Mouse (Mus musculus) spleen, adult 18-20 months (tissue): ENCODE measurements around the gene Ccdc106.
"Not testable (repeated sequence)": the region's sequence is repeated elsewhere in the genome, so short reads cannot be mapped to it uniquely, and the experiment has no call there.

ENCODE experiments used
- DNase-seq, 2 experiments: peaks; one replicate each; pipeline ENCODE4 v3.0.0; 2022; ENCODE audit warnings: mixed read lengths in 2 of 2

The Ccdc106 gene

DNA sequence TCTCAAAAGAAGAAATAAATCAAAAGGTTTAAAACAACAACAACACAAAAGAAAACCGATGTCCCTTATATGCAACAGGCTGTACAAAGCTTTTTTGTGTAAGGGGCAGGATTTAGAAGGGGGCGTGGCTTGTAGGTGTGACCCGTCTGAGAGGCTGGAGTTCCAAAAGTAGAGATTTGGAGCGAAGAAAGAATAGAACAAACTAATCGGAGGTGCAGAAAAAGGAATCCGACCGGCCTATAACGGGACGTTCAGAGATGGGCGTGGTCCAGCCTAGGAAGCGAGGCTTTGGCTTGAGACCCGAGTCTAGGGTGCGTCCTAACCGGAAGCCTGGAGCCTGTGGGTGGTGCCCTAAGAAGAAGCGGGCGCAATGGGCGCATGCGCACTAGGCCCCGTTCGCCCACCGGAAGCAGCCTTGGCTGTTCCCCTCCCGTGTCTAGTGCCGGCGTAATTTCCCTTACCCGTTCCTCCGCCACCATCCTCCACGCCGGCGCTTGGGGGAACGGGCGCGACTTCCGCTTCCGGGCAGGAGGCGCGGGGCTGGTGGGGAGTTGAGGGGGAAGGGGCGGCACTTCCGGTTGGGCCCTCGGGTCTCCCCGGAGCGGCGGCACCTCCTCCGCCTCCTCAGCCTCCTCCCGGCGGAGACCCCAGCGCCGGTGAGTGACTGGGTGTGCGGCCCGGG, at the start of gene Ccdc106, which contains the start of gene Zfp865:
Gene Ccdc106, plus strand, starts transcription at position 554 of the 682 bp plus-strand sequence.
Gene Zfp865, plus strand, starts transcription at position 377 of the 682 bp plus-strand sequence.
- peak; percentile 96 to 99 for DNase-seq

DNA sequence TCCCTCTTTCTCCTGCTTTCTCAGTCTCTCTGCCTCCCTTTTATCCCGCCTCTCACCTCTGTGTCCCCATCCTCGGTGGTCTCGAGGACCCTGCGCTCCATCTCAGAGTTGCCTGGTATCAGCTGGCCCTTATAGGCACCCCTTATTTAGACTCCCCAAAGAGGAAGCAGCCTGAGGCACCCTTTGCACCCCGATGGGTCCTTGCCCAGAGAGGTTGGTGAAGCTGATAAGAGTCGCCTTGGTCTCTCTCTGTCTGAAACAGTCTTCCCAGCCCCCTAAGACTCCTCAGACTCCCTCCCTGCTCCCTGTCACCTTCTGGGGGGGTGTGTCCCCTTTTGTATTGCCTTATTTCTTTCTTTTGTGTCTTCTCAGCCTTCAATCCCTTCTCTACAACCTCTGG, 49.3 kb upstream of the Ccdc106 start, which contains the start of gene Sbk3:
Gene Sbk3, minus strand, starts transcription at position 101 of the 400 bp plus-strand sequence.
- no peak for DNase-seq

DNA sequence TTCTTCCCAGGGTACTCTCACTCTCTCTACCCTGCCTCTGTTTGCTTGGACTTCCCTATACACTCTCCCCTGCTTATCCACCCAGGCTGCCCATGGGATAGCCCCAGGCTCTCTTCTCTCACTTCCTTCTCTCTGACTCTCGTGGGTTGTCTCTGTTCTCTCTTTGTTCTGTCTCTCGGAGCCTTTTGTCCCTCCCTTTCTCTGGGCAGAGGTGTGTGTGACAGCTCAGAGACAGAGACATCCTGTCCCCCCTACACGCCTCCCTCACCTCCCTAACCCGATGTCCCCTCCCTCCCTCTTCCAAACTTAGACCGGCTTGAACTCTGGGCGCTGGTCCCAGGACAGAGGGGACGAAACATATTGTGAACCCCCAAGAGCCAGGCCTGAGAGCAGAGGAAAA, 48.6 kb upstream of the Ccdc106 start:
- no peak for DNase-seq

DNA sequence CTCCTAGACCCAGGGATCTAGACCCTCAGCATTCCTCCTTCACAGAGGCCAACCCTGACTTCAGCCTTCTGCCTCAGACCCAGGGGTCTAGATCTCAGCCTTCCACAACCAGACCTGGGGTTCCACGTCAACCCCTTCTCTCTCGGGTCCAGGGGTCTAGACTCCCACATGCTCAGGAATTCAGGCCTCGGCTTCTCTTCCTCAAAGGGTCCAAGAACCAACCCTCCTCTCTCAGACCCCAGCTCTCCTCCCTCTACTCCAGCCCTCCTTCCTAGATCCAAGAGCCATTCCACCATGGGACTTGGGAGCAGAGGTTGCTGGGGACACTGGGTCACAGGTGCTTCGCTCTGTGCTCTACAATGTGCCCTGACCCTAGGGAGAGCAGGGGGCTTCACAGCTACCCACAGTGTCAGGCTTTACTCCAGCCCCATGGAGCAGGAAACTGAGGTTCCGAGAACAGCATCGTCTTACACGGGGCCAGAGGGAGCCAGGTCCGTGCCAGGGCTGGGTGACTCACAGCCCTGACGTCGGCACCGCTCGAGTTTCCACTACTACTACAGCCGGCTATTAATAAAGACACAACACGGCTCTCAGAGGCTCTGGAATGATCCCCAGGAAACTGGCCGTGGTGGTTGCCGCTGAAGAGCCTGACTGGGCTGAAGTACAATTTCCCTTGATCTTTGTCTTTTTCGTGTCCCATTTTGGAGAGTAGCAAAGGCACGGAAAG, 47.9 kb upstream of the Ccdc106 start:
- DNase-seq = no peak

DNA sequence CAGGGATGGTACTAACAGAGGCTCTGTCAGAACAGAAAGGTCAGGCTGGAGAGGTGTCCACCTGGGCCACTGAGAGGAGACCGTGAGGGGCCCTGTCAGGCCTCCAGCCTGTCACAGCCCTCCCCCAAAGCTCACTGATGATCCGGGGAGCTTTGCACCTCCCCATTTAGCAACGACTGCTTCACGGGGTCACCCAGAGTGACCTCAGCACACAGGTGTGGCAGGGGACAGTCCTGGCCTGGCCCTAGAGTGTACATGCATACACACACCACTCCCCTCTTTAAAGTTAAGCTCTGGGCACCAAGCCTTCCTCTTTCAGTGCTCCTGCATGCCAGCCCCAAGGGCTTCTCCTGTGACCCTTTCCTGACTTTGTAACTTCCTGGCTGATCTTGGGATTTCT, 44.9 kb upstream of the Ccdc106 start:
- DNase-seq = no peak

DNA sequence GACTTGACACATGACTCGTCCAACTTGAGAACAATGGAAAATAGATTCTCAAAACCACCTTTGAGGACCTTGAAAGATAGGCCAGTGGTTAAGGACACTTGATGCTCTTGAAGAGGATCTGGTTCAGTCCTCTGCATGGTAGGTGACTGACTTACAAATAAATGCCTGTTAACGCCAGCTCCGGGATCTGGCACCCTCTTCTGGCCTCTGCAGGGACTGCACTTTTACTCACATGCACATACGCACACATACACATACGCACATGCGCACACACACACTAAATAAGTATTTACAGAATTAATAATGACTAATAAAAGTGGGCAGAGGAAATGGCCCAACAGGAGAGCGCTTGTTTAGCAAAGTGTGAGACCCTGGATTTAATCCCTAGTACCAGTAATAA, 43.5 kb upstream of the Ccdc106 start:
- no peak for DNase-seq

DNA sequence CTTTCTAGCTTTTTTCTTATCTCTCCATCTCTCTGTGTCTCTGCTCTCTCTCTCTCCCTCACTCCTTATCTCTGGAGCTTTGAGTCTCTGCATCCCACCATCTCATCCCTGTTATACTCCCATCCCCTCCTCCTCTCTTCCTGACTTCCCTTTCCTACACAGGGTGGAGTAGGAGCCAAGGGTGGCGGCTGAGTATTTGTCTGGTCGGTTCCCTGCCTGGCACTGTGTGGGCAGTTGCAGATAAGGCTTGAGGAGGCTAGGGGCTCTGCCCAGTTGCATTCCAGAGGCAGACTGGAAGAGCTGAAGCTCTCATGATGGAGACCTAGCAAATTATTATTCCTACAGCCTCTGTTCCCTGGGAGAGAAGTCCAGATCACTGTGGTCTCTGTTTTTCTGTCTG, 32.1 kb upstream of the Ccdc106 start:
- no peak for DNase-seq

DNA sequence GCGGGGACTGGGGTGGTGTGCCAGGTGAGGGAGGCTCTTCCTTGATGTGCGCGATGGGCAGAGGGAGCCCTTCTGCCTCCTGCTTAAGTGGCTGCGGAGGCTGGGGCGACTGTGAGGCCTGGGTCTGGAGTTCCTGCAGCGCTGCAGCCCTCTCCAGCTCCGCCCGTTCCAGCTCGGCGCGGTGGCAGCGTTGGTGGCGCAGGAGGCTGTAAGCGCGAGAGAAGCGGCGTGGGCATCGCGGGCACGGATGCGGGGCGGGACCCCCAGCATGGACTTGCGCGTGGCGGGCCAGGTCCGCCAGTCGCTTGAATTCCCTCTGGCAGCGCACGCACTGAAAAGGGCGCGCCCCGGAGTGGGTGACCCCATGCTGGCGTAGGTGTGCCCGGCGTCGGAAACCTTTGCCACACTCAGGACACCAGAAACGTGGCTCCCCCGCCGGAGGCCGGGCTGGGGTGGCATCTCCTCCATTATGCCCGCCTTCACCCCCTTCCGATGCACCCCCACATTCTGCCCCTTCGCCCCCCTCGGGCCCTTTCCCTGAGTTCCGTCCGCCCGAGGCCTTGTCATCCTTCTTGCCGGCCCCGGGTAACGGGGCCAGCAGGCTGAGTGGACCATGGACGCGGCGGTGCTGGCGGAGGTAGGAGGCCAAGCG, 26.9 kb upstream of the Ccdc106 start:
- no peak for DNase-seq

DNA sequence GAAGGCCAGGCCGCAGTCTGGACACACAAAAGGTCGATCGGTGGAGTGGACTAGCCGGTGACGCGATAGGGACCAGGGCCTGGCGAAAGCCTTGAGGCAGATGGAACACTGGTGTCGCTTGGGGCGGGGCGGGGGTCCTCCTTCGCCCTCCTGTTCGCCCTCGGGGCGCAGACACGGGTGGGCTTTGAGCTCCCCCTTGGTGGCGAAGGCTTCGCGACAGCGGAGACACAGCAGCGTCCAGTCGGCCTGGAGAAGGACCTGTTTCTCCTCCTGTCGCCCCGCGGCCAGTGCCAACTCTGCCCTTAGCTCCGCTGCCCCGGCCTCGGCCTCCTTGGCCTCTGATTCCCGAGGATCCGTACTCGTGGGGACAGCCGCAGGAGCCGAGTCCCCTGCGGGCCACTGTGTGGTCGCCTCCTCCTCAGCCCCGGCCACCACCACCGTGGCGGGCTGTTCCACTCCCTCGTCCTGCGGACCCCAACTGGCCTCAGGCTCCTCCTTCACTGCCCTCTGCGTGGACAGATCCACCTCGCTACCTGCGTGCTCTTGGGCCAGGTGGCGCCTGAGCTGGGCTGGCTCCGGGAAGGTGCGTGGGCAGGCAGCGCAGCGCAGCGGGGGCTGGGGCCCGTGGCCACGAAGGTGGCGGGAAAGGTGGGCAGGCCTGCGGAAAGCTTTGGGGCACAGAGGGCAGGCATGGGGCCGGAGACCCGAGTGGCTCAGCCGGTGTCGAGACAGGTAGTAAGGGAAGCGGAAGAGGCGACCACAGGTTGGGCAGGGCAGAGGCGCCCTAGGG, 26.2 kb upstream of the Ccdc106 start:
- DNase-seq = no peak

DNA sequence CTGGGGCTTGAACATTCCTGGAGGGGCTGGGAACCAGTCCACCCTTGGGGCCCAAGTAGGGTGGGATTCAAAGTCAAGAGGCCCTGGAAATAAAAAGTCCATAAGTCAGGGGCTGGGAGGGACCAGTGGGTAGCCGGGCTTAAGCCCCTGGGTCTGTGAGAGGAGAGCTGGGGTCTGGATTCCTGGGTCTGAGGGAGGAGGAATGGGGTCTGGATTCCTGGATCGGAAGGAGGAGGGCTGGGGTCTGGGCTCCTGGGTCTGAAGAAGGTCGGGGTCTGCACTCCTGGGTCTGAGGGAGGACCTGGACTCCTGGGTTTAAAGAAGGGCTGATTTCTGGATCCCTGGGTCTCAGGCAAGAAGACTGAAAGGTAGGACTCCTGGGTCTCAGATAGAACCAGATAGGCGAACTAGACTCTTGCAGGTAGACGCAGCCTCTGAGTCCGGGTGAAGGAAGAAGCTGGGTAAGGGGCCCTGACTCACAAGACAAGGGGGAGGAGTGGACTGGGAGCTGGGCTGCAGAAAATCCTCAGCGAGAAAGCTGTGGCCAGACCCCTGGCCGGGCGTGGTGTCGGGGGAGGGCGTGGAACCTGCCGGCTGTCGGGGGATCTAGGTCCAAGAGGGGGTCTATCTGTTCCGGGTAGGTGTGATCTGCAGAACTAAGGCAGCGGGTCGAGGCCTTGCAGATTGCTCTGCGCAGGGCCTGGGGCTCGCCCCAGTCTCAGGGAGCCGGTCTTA, 24.9 kb upstream of the Ccdc106 start:
- DNase-seq = no peak

DNA sequence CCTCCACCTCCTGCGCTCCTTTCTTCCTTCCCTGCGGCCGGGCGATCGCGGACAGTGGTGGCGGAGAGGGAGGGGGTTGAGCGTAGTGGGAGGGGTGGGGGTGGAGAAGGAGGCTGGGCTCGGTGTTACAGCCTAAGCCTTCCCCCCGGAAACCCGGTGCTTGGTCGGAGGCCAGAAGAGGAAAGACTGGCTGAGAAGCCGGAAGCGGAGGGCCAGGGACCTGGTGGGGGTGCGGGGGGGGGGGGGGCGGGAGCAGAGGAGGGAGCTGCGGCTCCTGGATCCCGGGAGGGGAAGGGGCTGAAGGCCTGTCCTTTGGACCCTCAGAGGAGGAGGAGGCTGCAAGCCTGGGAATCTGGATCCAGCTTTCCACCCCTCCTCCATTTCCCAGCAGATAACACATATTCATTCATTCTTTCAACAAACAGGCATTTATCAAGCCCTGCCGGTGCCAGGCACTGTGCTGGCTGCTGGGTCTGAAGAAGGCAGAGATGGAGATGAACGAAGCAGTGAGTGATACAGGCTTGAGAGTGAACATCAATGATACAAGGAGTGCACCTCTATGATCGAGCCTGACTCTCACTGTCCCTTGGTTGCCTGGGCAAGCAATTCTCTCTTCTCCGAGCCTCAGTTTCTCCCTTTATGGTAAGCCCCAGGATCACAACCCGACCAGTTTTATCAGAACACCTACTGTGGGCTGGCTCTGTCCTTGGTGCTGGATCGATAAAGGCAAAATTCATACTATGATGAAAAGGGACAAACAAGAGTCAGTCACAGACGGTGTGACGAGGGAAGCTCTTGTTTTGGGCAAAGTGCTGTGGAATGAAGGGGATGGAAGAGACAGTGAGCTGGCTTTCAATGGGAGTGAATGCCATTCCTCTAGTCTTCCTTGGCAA, 24.1 kb upstream of the Ccdc106 start, which contains the start of gene Zfp579:
Gene Zfp579, minus strand, starts transcription at position 156 of the 893 bp plus-strand sequence.
- DNase-seq = peak; percentile 61 to 70

DNA sequence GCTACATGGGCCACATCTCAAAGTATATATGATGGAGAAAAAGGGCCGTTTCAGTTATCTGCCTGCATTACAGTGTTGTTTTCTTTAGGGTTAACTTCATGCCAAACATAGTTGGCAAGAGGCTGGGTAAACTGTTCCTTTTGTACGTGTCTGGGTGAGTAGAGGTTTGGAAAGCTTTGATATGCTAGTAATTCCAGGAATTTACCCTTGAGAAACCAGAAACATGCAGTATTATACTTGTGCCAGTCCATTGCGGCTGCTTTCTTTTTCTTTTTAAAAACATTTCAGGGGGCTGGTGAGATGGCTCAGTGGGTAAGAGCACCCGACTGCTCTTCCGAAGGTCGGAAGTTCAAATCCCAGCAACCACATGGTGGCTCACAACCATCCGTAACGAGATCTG, 23.4 kb upstream of the Ccdc106 start:
- DNase-seq = no peak

DNA sequence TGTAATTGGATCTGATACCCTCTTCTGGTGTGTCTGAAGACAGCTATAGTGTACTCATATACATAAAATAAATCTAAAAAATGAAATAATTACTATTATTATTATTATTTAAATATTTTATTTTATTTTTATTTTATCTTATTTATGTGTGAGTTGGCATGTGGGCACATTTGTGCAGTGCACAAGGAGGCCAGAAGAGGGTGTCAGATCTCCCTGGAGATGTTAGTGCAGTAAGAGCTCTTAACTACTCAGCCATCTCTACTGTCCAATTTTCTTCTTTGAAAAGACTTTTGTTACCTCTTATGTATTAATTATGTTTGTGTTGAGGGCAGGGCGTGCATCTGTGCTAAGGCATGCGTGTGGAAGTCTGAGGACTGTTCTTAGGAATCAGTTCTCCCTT, 20.5 kb upstream of the Ccdc106 start:
- DNase-seq = peak in 1 of 2 experiments; percentile 46

DNA sequence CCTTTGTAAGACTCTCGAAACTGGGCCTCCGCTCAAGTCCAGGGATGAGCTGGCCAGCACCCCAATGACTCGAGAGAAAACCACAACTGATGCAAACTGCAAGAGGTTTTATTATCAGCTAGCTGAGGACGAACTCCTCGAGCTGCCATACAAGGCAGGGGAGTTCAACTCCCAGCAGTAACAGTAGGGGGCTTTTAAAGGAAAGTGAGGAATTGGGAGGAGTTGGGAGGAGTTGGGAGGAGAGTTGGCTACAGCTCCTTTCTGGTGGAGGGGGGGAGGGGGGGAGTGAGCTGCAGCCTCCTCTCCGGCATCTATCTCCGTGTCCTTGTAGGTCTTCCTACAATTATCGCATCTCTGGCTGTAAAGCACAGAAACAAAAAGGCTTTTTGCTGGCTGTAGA, 17.5 kb upstream of the Ccdc106 start:
- DNase-seq = not testable (repeated sequence)

DNA sequence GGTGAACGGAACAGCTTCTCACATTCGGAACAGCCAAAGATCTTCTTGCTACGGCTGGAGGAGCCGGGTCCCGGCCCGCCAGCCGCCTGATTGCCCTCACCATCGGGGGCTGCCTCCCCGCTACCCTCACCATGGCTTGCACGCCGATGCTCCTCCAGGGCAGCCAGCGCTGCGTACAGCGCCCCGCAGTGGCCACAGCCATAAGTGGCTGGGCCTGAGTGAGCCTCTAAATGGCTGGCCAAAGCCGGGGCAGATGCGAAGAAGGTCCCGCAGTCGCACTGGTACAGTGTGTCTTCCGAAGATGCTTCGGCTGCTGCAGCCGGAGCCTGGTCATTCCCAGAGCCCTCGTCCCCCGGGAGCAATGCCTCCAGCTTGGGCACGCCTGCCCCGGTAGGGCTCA, 12.1 kb upstream of the Ccdc106 start:
- no peak for DNase-seq

DNA sequence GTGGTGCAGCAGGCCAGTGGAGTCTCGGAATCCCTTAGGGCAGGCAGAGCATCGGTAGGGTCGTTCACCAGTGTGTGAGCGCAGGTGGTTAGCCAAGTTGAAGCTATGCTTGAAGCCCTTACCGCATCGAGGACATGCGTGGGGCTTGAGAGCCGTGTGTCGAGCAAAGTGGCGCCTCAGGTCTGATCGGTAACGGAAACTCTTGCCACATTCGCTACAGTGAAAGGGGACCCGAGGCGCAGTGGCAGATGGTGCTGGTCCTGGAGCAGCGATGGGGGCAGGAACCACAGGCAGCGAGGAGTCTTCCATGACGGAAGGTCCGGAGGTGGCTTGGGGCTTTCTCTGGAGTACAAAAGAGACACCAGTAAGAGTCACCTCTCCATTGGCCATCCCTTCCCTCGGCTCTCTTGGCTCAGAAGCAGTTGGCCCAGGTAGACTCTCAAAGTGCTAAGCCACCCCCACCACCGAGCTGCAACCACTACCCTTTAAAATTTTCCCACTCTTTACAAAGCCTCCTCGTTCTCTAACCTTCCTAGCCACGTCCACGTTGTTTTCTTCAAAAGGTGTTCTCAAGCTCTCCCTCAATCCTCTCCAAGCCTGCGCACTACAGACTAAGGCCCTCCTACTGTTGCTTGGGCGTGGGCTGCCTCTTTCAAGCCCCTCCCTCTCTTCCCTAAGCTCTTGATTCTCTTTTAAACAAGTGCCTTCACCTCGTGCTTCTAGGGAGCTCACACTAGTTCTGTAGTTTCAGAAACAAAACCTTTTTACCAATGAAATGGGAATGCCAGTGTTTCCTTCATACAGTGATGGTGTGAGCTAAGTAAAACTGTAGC, 7.5 kb upstream of the Ccdc106 start:
- no peak for DNase-seq

DNA sequence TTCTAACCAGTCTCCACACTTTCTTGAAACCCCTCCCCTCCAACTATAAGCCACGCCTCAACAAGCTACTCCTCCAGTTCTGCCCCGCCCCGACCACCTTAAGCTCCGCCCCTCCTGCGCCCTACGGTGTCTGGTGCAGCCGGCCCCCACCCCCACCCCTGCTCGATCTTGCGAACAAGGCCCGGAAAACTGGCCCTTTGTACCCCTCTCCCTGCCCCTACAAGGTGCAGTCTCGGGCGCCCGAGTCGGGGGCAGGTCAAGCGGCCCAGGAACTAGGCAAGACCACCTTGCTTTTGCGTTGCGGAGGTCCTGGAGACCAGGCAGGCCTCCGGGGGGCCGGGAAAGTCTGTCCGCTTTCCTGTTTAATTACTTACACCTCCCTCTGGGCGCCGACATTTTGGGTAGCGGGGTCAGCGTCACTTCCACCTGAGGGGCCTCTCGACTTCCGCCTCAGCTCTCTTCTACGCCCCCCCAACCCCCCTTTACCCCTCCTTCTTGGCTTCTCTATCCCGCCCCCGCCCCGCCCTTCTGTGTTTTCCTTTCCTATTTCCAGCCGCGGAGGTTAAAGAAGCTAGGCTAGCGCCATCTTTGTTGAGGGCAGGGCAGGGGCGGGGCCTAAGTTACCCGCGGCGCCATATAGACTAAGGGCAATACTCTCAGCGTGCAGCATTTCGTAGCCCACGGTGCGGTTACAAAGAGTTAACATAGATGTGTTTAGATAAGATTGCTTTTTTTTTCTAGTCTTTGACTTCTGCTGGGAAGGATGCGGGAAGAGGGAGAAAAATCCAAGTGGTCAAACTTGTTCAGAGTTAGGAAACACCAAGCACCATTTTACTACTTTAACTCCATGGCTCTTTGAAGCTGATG, 5.9 kb upstream of the Ccdc106 start, which contains the start of the genes Zfp524 and Fiz1:
Gene Zfp524, plus strand, starts transcription at position 165 of the 867 bp plus-strand sequence.
Gene Fiz1, minus strand, starts transcription at position 447 of the 867 bp plus-strand sequence.
- DNase-seq = peak; percentile 91 to 98

DNA sequence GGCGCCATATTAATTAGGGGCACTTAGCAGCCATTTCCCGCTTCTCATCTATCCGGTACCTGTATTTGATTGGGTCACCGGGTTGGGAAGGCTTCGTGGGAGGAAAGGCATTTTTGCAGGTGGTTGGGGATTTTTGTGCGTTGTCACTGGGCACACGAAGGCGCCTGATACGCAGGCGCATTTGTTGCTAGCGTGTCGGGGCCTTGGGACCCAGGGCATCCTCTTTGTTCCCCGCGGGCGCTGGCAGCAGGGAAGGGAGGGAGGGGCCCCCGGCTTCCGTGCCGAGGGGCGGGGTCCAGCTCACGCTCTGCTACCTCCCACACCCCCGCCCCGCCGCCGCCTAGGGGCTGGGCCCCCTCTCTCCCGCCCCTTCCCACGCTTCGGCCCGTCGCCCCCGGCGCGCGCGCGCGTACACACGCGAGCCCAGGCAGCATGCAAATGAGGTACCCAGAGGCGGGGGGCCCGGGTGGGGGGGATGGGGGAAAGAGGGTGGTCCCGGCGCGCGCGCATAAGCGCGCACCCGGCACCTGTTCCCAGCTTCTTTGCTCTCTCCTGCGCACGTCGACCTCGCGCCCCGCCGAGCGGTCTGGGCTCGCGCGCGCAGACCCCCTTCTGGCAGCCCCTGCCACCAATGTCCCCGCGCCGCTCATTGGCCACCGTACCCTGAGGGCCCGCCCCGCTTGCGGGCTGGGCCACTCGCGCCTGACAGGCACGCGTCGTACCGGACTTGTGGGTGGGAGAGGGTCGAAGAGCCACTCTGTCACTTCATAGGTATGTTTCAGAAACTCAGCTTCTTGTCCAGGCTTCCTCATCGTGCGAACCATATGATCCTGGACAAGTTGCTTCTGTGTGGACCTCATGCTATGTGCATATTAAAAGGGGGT, 5.0 kb upstream of the Ccdc106 start, which contains the start of gene Gm44973:
Gene Gm44973, plus strand, starts transcription at position 379 of the 884 bp plus-strand sequence.
- DNase-seq = peak; percentile 92 to 93
